Mouse (Mus musculus) heart, embryonic 11.5 days (tissue): ENCODE measurements around the gene Srebf1. TPM values are rescaled to one million over a fixed set of nuclear protein-coding genes. Genes with fewer than 3 reads are reported as not detected.

Experiments used
- ATAC-seq: fragments of 200-750 bp; cut with Nextera tagmentation; replicated peaks from 2 replicates; pipeline ENCODE4 v1.8.0; 2017; ENCODE audit warnings: moderate library complexity; ENCODE audit not compliant: insufficient number of reproducible peaks, low FRiP score, low TSS enrichment
- H3K27ac ChIP-seq: fragments of 300-500 bp; sonication (generic); 2 replicates; pipeline ENCODE4 v1.5.1; 2014; ENCODE audit warnings: mild to moderate bottlenecking, low read depth, low read length
- H3K27me3 ChIP-seq: fragments of 300-500 bp; sonication (generic); 2 replicates; pipeline ENCODE4 v1.6.1; 2014; ENCODE audit warnings: mild to moderate bottlenecking, low read length, mixed read lengths; ENCODE audit not compliant: control insufficient read depth, insufficient read depth
- H3K36me3 ChIP-seq: fragments of 300-500 bp; sonication (generic); 2 replicates; pipeline ENCODE4 v1.6.1; 2014; ENCODE audit warnings: mild to moderate bottlenecking, low read length, moderate library complexity, mixed read lengths; ENCODE audit not compliant: control insufficient read depth, insufficient read depth
- H3K4me1 ChIP-seq: fragments of 300-500 bp; sonication (generic); 2 replicates; pipeline ENCODE4 v1.6.1; 2014; ENCODE audit warnings: low read length; ENCODE audit not compliant: control insufficient read depth, insufficient read depth
- H3K4me2 ChIP-seq: fragments of 300-500 bp; sonication (generic); 2 replicates; pipeline ENCODE4 v1.6.1; 2014; ENCODE audit warnings: mild to moderate bottlenecking, moderate library complexity
- H3K4me3 ChIP-seq: fragments of 300-500 bp; sonication (generic); 2 replicates; pipeline ENCODE4 v1.5.1; 2014; ENCODE audit warnings: low read depth, low read length
- H3K9ac ChIP-seq: fragments of 300-500 bp; sonication (generic); 2 replicates; pipeline ENCODE4 v1.6.1; 2014; ENCODE audit warnings: mild to moderate bottlenecking, low read depth, low read length, moderate library complexity
- H3K9me3 ChIP-seq: fragments of 300-500 bp; sonication (generic); replicated peaks from 2 replicates; pipeline ENCODE4 v1.6.1; 2016; ENCODE audit warnings: low read length; ENCODE audit not compliant: control insufficient read depth
- WGBS: fragments of 180-500 bp; shearing (Covaris S2); extraction: QIAGEN DNeasy Blood & Tissue Kit; methylation state at CpG from one replicate; pipeline ENCODE4 v1.1.7; 2014; ENCODE audit not compliant: insufficient replicate concordance; 5-methylcytosine and 5-hydroxymethylcytosine counted together
- polyA plus RNA-seq: library from polyadenylated mRNA; unstranded; fragments of >200 nt; fragmentation: Nextera tagmentation; extraction: Ambion mirVana; gene quantifications from 2 replicates; pipeline ENCODE4 v1.2.1, GENCODE M21; 2014

Gene Srebf1
- polyA plus RNA-seq, 1 experiment from 2014 or later = 39.0 TPM

- peaks cover 50% of the 10 kb centered on the region for H3K36me3 ChIP-seq
- WGBS = 78% methylated on average over 24 of the region's 24 CpGs
- H3K4me3 ChIP-seq = no peak overlapping the region
- no peak overlapping the region for H3K27ac ChIP-seq
- no peak for ATAC-seq
- no peak overlapping the region for H3K4me2 ChIP-seq
- H3K4me1 ChIP-seq = peaks cover 4% of the 10 kb centered on the region
- H3K9me3 ChIP-seq = peaks cover 8% of the 10 kb centered on the region
- no peaks in the 10 kb centered on the region for H3K27me3 ChIP-seq
- no peak overlapping the region for H3K9ac ChIP-seq
Measured at GRCm38 (mm10) chr11:60197998-60198619, 24.3 kb downstream of the Srebf1 start.

- Histone ChIP-seq H3K27me3 (no peaks in the 10 kb centered on the region), H3K36me3 (peaks cover 49% of the 10 kb centered on the region), H3K4me2 (no peak overlapping the region), H3K27ac (no peak overlapping the region), H3K4me3 (no peak overlapping the region), H3K9ac (no peak overlapping the region), H3K9me3 (peaks cover 8% of the 10 kb centered on the region), H3K4me1 (peaks cover 10% of the 10 kb centered on the region)
- no peak for ATAC-seq
- WGBS = 80% methylated on average over 5 of the region's 5 CpGs
Measured at GRCm38 (mm10) chr11:60196344-60196743, 26.0 kb downstream of the Srebf1 start.

- H3K9ac ChIP-seq = no peak overlapping the region
- ATAC-seq = no peak
- no peak overlapping the region for H3K4me2 ChIP-seq
- peaks cover 10% of the 10 kb centered on the region for H3K4me1 ChIP-seq
- no peak overlapping the region for H3K4me3 ChIP-seq
- no peaks in the 10 kb centered on the region for H3K27me3 ChIP-seq
- peaks cover 8% of the 10 kb centered on the region for H3K9me3 ChIP-seq
- peaks cover 46% of the 10 kb centered on the region for H3K36me3 ChIP-seq
- no peak overlapping the region for H3K27ac ChIP-seq
Measured at GRCm38 (mm10) chr11:60195108-60195507, 27.3 kb downstream of the Srebf1 start.

GRCm38 (mm10) chr11:60193556-60193955 is 28.8 kb downstream of the Srebf1 start:
- H3K4me2 ChIP-seq = no peak overlapping the region
- 87% methylated on average over 4 of the region's 4 CpGs for WGBS
- no peaks in the 10 kb centered on the region for H3K27me3 ChIP-seq
- H3K4me1 ChIP-seq = peaks cover 6% of the 10 kb centered on the region
- no peak overlapping the region for H3K4me3 ChIP-seq
- peaks cover 8% of the 10 kb centered on the region for H3K9me3 ChIP-seq
- no peak overlapping the region for H3K9ac ChIP-seq
- H3K27ac ChIP-seq = no peak overlapping the region
- H3K36me3 ChIP-seq = peaks cover 59% of the 10 kb centered on the region
- ATAC-seq = no peak

- Histone ChIP-seq H3K36me3 (peaks cover 65% of the 10 kb centered on the region), H3K27ac (no peak overlapping the region), H3K4me3 (no peak overlapping the region), H3K4me2 (no peak overlapping the region), H3K4me1 (peaks cover 6% of the 10 kb centered on the region), H3K27me3 (no peaks in the 10 kb centered on the region), H3K9ac (no peak overlapping the region), H3K9me3 (peaks cover 8% of the 10 kb centered on the region)
- 63% methylated on average over 6 of the region's 6 CpGs for WGBS
- ATAC-seq = no peak
Measured at GRCm38 (mm10) chr11:60192534-60192933, 29.8 kb downstream of the Srebf1 start.

- Histone ChIP-seq H3K9me3 (peaks cover 8% of the 10 kb centered on the region), H3K27ac (no peak overlapping the region), H3K4me2 (no peak overlapping the region), H3K9ac (no peak overlapping the region), H3K4me3 (no peak overlapping the region), H3K36me3 (peaks cover 83% of the 10 kb centered on the region), H3K27me3 (no peaks in the 10 kb centered on the region), H3K4me1 (peaks cover 16% of the 10 kb centered on the region)
- no peak for ATAC-seq
- WGBS = 81% methylated on average over 17 of the region's 17 CpGs
Measured at GRCm38 (mm10) chr11:60190055-60190641, 32.2 kb downstream of the Srebf1 start.

GRCm38 (mm10) chr11:60189501-60190040 is 32.8 kb downstream of the Srebf1 start:
- Histone ChIP-seq H3K4me2 (no peak overlapping the region), H3K4me1 (peaks cover 22% of the 10 kb centered on the region), H3K9me3 (peaks cover 4% of the 10 kb centered on the region), H3K27me3 (no peaks in the 10 kb centered on the region), H3K9ac (no peak overlapping the region), H3K27ac (peak overlapping the region; percentile 22; the same call in 1 of the 2 replicates), H3K36me3 (peaks cover 79% of the 10 kb centered on the region), H3K4me3 (no peak overlapping the region)
- no peak for ATAC-seq
- WGBS = 84% methylated on average over 21 of the region's 21 CpGs

GRCm38 (mm10) chr11:60188275-60188853 is 34.0 kb downstream of the Srebf1 start:
- Histone ChIP-seq H3K27ac (no peak overlapping the region), H3K4me1 (peaks cover 34% of the 10 kb centered on the region), H3K4me3 (no peak overlapping the region), H3K27me3 (no peaks in the 10 kb centered on the region), H3K4me2 (no peak overlapping the region), H3K9ac (no peak overlapping the region), H3K36me3 (peaks cover 67% of the 10 kb centered on the region), H3K9me3 (no peaks in the 10 kb centered on the region)
- ATAC-seq = no peak
- WGBS = 92% methylated on average over 25 of the region's 25 CpGs
